Mouse (Mus musculus): Measurements from ENCODE around the gene Gm16442.
"Not testable (repeated sequence)": the region's sequence is repeated elsewhere in the genome, so short reads cannot be mapped to it uniquely, and the experiment has no call there.

Gene Gm16442

GRCm38 (mm10) chr7:20122479-20122878 lies at the start of gene Gm16442:
Gm16442 (minus strand) TSS chr7:20122579.
- DNase-seq (ENCODE audit: low spot score) = not testable (repeated sequence)

GRCm38 (mm10) chr7:20168277-20168676 lies 45.9 kb upstream of the Gm16442 start, which contains the start of gene Vmn1r94:
Vmn1r94 (minus strand) TSS chr7:20168377.
- not testable (repeated sequence) for DNase-seq (ENCODE audit: low spot score)

- DNase-seq (ENCODE audit: low spot score) = not testable (repeated sequence)
These were observed 16.6 kb upstream of the Gm16442 start, which contains the start of gene Vmn1r93 for GRCm38 (mm10) chr7:20138988-20139387. Vmn1r93 (minus strand) TSS chr7:20139088.

GRCm38 (mm10) chr7:20099380-20099779 lies 23.0 kb downstream of the Gm16442 start, which contains the start of gene Vmn1r91:
Vmn1r91 (plus strand) TSS chr7:20099680.
- not testable (repeated sequence) for DNase-seq (ENCODE audit: low spot score)

GRCm38 (mm10) chr7:20078118-20078517 lies 44.3 kb downstream of the Gm16442 start:
- not testable (repeated sequence) for DNase-seq (ENCODE audit: low spot score)

All from ovary, postnatal 36 days (tissue).